Mouse (Mus musculus) layer of hippocampus, postnatal 14 days (tissue): Measurements from ENCODE around the gene Rhobtb1. TPM values are rescaled to one million over a fixed set of nuclear protein-coding genes. Genes with fewer than 3 reads are reported as not detected.

Source experiments
- DNase-seq, 2 experiments: peaks; one replicate each; pipeline ENCODE4 v3.0.0; 2021 to 2022; ENCODE audit warnings: low spot score in 2 of 2, mixed read lengths in 1 of 2
- total RNA-seq, 2 experiments: library from RNA; stranded (reverse); gene quantifications; 2 replicates each; pipeline ENCODE4 v1.2.3; 2021

Rhobtb1 gene
- total RNA-seq, 2 experiments from 2014 or later = 7.3 to 8.5 TPM

- no peak for DNase-seq
Measured at GRCm38 (mm10) chr10:69210006-69210405, 58.8 kb downstream of the Rhobtb1 start.

DNA sequence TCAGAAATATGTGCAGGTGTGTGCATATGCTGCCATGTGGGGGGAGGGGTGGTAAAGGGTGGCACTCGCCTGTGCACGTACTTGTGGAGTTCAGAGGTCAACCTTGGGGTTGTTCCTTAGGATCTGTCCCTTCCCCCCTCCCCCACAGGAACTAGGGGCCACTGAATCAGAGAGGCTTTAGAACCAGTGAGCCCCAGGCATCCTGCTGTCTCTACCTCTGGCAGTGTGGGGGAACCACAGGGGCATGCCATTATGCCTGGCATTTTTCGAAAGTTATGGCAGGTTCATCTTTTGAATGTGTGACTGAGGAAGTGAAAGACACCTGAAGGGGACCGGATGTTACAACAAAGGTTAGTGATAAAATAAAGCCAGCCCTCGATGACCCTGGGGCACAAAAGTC, 59.4 kb downstream of the Rhobtb1 start:
- DNase-seq = no peak

DNA sequence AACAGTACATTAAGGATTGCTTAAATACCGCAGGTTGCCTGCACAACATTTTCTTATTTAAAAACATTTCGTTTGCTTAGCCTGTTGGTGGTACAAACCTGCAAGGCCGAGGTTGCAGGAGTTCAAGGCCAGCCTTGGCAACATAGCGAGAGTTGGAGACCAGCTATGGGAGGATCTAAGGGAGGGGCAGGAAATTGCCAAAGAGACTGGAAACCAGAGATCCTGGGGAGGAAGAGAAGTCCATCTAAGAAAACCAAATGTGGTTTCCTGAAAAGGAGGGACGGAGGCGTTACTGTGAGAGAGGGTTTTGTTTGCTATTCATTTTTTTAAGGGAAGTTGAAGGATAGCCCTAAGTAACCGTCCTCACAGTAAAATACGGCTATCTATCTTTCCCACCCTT, 60.3 kb downstream of the Rhobtb1 start:
- no peak for DNase-seq

- DNase-seq = peak; percentile 26 to 36
Measured at GRCm38 (mm10) chr10:69211976-69212375, 60.7 kb downstream of the Rhobtb1 start.

DNA sequence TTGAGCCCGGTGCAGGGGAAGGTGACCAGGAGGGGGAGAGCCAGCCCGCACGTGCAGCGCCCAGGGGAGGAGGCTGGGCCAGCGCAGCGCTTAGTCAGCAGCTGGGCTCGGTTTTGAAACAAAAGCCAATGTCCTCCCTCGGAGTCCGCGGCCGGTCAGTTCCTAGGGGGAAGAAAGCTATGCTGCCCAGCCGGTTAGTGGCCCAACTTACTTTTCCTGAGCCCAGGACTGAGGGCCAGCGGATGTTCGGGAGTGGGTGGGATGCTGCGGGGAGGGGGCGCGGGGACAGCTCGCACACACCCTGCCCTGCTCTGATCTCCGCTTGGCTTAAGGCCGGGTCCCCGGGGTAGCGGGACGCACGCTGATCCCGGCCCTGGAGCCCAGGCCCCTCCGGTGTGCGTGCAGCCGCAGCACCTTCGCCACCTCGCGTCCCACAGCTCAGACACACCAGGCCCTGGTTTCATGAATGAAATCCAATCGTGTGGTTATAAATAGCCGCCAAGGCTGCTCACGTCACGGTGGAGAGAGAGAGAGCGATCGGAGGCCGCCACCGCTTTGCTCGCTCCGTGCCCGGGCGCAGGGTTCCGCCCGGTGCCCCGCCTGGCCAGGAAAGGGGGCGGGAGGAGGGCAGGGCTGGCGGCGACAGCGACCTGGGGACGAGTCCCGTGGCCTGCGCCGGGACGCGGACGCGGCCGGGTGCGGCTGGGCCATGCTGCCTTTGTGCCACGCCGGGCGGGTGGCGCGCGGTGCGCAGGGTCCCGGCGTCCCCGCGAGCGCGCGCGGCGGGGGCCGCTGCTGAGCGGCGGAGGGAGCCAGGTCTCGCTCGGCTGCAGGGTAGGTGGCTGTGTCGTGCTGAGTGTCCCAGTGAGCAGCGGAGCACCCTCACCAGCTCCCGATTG, 61.6 kb downstream of the Rhobtb1 start, which contains the start of gene A930033H14Rik:
Gene A930033H14Rik (minus strand): TSS at position 557 of the 899 bp plus-strand sequence.
- peak; percentile 69 to 80 for DNase-seq

GRCm38 (mm10) chr10:69213451-69213877, 62.2 kb downstream of the Rhobtb1 start:
- DNase-seq = no peak

GRCm38 (mm10) chr10:69213986-69214385, 62.8 kb downstream of the Rhobtb1 start:
- no peak for DNase-seq

DNA sequence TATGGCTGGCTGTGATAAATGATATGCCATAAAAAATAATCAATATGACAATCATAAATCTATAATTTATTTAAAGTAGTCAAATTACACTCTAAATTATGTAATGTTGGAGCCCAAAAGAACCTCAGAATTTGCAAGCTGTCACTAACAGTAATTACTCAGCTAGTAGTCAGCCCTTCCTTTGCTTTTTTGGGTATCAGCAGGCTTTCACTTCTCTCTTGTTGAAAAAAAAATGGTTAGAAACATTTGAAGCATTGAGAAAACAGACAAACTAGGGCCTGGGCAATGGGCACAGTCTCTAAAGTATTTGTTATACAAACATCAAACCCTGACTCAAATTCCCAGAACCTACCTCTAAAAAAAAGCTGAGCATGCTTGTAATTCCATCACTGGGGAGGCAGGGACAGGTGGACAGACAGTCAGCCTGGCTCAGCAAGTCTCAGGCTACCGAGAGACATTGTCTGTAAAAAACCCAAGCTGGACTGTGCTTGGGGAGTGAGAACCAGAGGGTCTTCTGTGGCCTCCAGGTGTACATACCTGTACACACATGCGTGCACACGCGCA, 66.0 kb downstream of the Rhobtb1 start:
- DNase-seq = no peak

GRCm38 (mm10) chr10:69218458-69219288, 67.4 kb downstream of the Rhobtb1 start:
- DNase-seq = no peak

DNA sequence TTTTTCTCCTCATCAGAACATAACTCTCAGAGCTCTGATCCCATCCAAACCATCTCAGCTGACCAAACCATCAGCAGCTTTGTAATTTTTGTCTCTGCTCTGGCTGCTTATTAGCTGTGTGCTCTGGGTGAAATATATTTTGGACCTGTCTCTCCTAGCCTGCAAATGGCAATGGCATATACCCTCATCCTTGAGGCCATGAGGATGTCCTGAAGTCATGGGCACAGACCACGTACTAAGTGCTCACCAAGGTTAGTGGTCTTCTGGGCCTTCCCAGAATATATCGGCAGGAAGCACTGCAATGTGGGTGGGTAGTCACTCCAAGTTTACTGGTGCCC, 68.0 kb downstream of the Rhobtb1 start:
- DNase-seq = no peak

DNA sequence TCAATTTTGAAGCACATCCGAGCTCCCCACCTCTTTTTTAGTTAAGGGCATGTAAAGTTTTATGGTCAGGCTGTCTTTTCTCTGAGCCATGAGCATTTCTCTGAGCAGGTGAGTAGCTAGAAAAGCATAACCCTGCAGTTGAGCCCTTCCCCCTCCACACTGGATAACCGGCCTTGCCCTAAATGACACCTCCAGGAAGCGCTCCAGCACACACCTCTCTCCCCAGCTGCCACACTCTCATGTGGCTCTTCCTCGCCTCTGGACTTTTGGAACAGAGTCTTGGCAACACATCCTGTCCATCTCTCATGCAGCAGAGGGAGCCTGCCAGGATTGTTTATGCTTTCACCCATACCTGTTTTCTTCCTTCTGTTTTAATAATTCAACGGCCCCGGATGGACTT, 69.1 kb downstream of the Rhobtb1 start:
- DNase-seq = no peak

DNA sequence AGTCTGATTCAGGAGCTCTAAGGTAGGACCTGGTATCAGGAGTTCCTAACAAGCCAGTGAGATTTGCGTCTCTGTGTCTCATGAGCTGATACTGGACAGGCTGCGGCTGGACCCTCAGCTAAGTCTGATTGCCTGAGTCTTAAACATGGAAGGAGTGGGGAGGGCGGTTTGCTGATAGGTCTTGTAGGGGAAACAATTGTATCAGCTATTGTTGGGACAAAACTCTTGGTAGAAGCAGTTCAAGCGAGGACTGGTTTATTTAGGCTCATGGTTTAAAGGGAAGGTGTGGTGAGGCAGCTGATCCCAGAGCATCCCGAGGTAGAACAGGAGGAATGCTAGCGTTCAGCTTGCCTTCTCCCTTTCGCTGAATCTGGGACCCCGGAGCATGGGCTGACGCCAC, 69.9 kb downstream of the Rhobtb1 start:
- no peak for DNase-seq

DNA sequence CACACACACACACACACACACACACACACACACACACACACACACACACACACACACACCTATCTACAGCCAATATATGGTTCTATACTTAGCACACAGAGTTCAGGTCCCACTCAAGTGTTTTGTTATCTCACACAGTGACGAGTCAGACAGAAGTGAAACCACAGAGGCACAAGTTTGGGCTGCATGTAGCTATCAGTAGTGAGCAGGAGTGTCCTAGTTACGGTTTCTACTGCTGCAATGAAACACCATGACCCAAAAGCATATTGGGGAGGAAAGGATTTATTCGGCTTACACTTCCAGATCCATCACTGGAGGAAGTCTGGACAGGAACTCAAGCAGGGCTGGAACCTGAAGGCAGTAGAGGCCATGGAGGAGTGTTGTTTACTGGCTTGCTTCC, 70.7 kb downstream of the Rhobtb1 start:
- DNase-seq = no peak

GRCm38 (mm10) chr10:69223232-69223631, 72.0 kb downstream of the Rhobtb1 start:
- no peak for DNase-seq

DNA sequence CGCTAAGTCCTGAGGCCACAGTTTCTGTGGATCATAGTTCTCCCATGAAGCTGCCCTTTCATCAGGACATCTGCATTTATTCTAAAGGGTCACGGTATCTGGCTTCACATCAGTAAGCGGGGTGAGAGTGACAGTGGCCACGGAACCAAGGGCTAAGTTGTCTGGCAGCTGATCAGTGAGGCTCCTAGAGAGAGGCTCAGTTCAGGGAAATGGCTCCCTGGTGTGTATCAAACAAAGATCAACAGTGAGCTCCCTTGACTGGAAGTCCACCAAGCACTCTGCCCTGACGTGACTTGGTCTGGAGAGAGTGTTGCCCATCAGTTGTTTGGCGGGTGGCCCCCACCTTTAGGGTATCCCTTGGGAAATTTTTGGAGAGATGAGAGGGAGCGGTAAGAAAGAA, 73.0 kb downstream of the Rhobtb1 start:
- DNase-seq = no peak

- DNase-seq = no peak
Measured at GRCm38 (mm10) chr10:69225471-69225870, 74.2 kb downstream of the Rhobtb1 start.

DNA sequence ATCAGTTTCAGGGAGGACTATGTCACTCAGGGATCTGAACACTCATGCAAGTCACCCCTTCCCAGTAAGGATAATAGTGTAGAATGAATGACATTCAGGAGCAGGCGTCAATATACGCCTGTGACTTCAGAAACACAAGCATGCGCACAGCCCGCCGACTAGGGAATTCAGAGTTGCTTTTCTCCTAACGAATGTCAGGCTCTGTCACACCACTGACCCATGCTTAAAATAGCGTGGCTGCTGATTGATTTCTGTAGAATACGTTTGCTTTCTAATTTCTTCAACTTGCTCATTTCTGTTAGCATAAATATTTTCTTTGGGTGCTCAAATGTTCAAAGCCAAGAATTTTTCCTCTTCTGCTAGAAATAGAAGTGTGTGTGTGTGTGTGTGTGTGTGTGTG, 74.7 kb downstream of the Rhobtb1 start:
- DNase-seq = no peak

DNA sequence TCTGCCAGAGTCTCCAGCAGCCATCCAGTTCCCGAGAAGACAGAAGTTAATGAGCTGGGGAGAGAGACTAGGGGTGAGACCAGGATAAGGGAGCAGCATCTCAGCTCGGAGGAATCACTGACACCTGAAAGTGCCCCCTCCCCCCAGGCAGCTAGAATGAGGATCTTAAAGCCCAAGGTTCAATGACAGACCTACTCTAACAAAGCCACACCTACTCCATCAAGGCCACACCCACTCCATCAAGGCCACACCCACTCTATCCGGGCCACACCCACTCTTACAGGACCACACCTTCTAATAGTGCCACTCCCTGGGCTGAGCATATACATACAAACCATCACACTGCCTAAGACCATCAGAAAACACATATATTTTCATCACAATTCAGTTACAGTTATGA, 86.0 kb downstream of the Rhobtb1 start:
- DNase-seq = no peak

- no peak for DNase-seq
Measured at GRCm38 (mm10) chr10:69237781-69238180, 86.5 kb downstream of the Rhobtb1 start.

DNA sequence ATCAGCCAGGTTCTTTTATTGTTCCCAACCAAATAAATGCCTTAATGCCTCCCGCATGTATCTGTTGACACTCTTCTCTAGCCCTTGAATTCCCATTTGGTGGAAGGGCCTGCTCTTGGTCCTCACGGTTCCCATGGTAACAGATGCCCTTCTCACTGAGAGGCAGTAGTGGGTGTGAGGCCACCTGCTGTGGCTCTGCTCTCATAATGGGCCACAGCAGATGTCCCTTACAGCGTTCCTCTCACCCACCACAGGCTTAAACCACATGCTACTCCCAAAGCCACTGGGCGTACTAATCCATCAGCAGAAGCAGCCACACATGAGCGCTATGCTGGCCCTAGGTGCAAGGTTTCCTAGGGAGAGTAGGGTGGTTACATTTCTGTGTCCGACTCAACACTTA, 87.1 kb downstream of the Rhobtb1 start:
- no peak for DNase-seq

- no peak for DNase-seq
Measured at GRCm38 (mm10) chr10:69240530-69240929, 89.3 kb downstream of the Rhobtb1 start.

DNA sequence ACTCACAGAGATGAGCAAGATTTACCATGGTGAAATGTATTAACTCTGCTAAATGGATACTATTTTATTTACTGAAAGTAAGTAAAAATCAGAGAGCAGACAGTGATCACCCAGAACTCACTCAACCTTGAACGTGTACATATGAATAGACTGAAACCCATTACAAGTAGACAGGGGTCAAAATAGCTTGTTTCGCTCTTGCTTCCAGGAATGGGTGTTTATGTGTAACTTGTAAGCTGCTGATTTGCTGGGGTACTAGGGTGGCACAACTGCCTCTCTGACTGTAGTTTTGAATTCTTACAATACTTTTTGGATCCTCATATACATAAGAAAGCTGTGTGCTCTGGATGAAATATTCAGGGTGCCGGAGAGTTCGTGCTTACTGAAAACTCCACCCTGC, 93.9 kb downstream of the Rhobtb1 start:
- DNase-seq = no peak
